38 mouse cellular contexts compared by ENCODE assay signal in genomic region chr17:34326373-34326772, GRCm38 (mm10). TPM values are rescaled to one million over a fixed set of nuclear protein-coding genes. Genes with fewer than 3 reads are reported as not detected.
"Had no signal": no experiment of that assay in that cellular context is flagged by ENCODE, and none has a peak within 500 bp of the region (broad histone marks: within the 10 kb centered on the region; RNA-seq: fewer than 3 reads in every experiment).

No protein-coding gene starts in this region.

- H3K27me3 ChIP-seq: heart, embryonic 12.5 days; hindbrain, embryonic 13.5 days; hindbrain, embryonic 15.5 days; kidney, embryonic 15.5 days; limb, embryonic 13.5 days; limb, embryonic 15.5 days; liver, embryonic 12.5 days had no signal

- DNase-seq: gastrocnemius, postnatal 14 days; gastrocnemius, postnatal 36 days; heart, adult 18-20 months; heart, postnatal 10 days; kidney, adult 2 months; kidney, adult 9 months; kidney, postnatal 14 days; kidney, postnatal 36 days; layer of hippocampus, adult 9-11 months; layer of hippocampus, postnatal 36 days; left cerebral cortex, postnatal 4 days had no signal

- H3K27ac ChIP-seq: hindbrain, embryonic 13.5 days; hindbrain, embryonic 15.5 days; hindbrain, postnatal 0 days; kidney, embryonic 15.5 days; kidney, postnatal 0 days; limb, embryonic 13.5 days; limb, embryonic 15.5 days; liver, embryonic 12.5 days had no signal

- H3K4me3 ChIP-seq: heart, embryonic 12.5 days; hindbrain, embryonic 13.5 days; hindbrain, embryonic 15.5 days; kidney, embryonic 15.5 days; limb, embryonic 13.5 days; limb, embryonic 15.5 days; liver, embryonic 12.5 days had no signal

- H3K36me3 ChIP-seq: heart, embryonic 12.5 days; hindbrain, embryonic 13.5 days; hindbrain, embryonic 15.5 days; kidney, embryonic 15.5 days; limb, embryonic 13.5 days; limb, embryonic 15.5 days; liver, embryonic 12.5 days had no signal

- H3K9ac ChIP-seq: heart, embryonic 12.5 days; hindbrain, embryonic 13.5 days; hindbrain, embryonic 15.5 days; kidney, embryonic 15.5 days; limb, embryonic 13.5 days; limb, embryonic 15.5 days; liver, embryonic 12.5 days had no signal

- H3K4me2 ChIP-seq: heart, embryonic 12.5 days; hindbrain, embryonic 13.5 days; hindbrain, embryonic 15.5 days; kidney, embryonic 15.5 days; limb, embryonic 13.5 days; limb, embryonic 15.5 days; liver, embryonic 12.5 days had no signal

- H3K4me1 ChIP-seq: heart, embryonic 12.5 days; hindbrain, embryonic 13.5 days; hindbrain, embryonic 15.5 days; limb, embryonic 13.5 days; limb, embryonic 15.5 days; liver, embryonic 12.5 days had no signal

- H3K9me3 ChIP-seq: hindbrain, embryonic 13.5 days; hindbrain, embryonic 15.5 days; kidney, embryonic 15.5 days; limb, embryonic 13.5 days; limb, embryonic 15.5 days; liver, embryonic 12.5 days had no signal

RNA-seq across cellular contexts. Expression of gene H2-Eb2, which starts 0.9 kb away (rescaled TPM):
- total RNA-seq: gastrocnemius, adult 8-10 months; gastrocnemius, postnatal 14 days; gastrocnemius, postnatal 36 days; heart, adult 8-10 months; heart, postnatal 10 days; heart, postnatal 25 days; hematopoietic stem cell, adult 5-6 weeks; layer of hippocampus, adult 18-20 months; layer of hippocampus, adult 8-10 months; layer of hippocampus, postnatal 14 days; layer of hippocampus, postnatal 36 days; left cerebral cortex, adult 18-20 months; left cerebral cortex, adult 8-10 months; left cerebral cortex, postnatal 10 days; left cerebral cortex, postnatal 25 days; left cerebral cortex, postnatal 4 days had no signal
- polyA plus RNA-seq: frontal cortex, adult 2 months; heart, embryonic 12.5 days; heart, embryonic 14.5 days; hindbrain, embryonic 11.5 days; intestine, embryonic 14.5 days; intestine, postnatal 0 days; kidney, embryonic 15.5 days; kidney, postnatal 0 days; limb, embryonic 13.5 days; limb, embryonic 15.5 days; liver, embryonic 12.5 days had no signal

RNA-seq across cellular contexts. Expression of gene Btnl2, which starts 28.2 kb away (rescaled TPM):
- total RNA-seq: hematopoietic stem cell, adult 5-6 weeks; hindbrain, postnatal 0 days had no signal
- polyA plus RNA-seq: frontal cortex, adult 2 months; heart, embryonic 14.5 days; hindbrain, embryonic 11.5 days; hindbrain, embryonic 13.5 days; limb, embryonic 11.5 days; liver, adult 2 months had no signal

RNA-seq across cellular contexts. Expression of gene H2-Aa, which starts 38.8 kb away (rescaled TPM):
- polyA plus RNA-seq: hindbrain, embryonic 11.5 days; limb, embryonic 11.5 days had no signal

RNA-seq across cellular contexts. Expression of gene Btnl1, which starts 50.6 kb away (rescaled TPM):
- total RNA-seq: gastrocnemius, adult 8-10 months; gastrocnemius, postnatal 14 days; gastrocnemius, postnatal 36 days; heart, adult 18-20 months; heart, adult 8-10 months; heart, postnatal 10 days; heart, postnatal 25 days; hematopoietic stem cell, adult 5-6 weeks; hindbrain, postnatal 0 days; layer of hippocampus, adult 18-20 months; layer of hippocampus, adult 8-10 months; layer of hippocampus, postnatal 14 days; layer of hippocampus, postnatal 36 days; left cerebral cortex, adult 18-20 months; left cerebral cortex, adult 8-10 months; left cerebral cortex, postnatal 10 days; left cerebral cortex, postnatal 25 days; left cerebral cortex, postnatal 4 days; liver, adult 2 months had no signal
- polyA plus RNA-seq: frontal cortex, adult 2 months; heart, embryonic 12.5 days; heart, embryonic 14.5 days; hindbrain, embryonic 11.5 days; hindbrain, embryonic 13.5 days; hindbrain, embryonic 15.5 days; hindbrain, postnatal 0 days; kidney, adult 2 months; kidney, embryonic 15.5 days; kidney, postnatal 0 days; limb, embryonic 11.5 days; limb, embryonic 13.5 days; limb, embryonic 15.5 days; liver, adult 2 months; liver, embryonic 12.5 days had no signal
